Mouse (Mus musculus): ENCODE measurements at regions not wholly inside any gene's neighbourhood (a gene's known extent, or its start where the extent isn't known, plus 50 kb on each side); places are given as distances from the start of the nearest gene placed in this dataset.
"Not testable (repeated sequence)": the region's sequence is repeated elsewhere in the genome, so short reads cannot be mapped to it uniquely, and the experiment has no call there.

DNA sequence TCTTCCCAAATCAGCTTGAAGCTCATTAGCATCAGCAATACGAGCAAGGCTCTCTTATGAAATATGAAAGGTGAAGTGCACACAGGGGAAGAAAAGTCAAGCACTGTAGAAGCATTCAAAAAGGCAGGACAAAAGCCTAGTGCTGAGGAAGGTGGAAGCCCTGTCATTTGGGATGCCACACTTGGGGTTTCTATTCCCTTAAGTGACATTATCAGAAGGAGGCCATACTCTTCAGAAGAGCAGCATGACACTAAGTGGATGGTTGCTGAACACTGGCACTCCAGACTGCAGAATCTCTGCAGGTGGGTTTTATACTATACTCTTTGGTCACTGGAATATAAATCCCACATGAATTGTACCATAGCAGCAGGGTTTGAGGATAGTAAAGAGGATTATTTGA is 120.4 kb upstream of the Pcsk1 start:
- no peak for ATAC-seq
- Histone ChIP-seq H3K36me3 (ENCODE audit: control insufficient read depth, insufficient read depth) (no peaks in the 10 kb centered on the region), H3K4me3 (ENCODE audit: low read depth, low read length) (no peak overlapping the region), H3K27ac (ENCODE audit: low read depth, low read length) (no peak overlapping the region), H3K9me3 (ENCODE audit: control insufficient read depth) (no peaks in the 10 kb centered on the region), H3K4me2 (replicated peaks; ENCODE audit: low read depth) (no peak overlapping the region), H3K9ac (ENCODE audit: low read depth, low read length) (no peak overlapping the region), H3K27me3 (replicated peaks; ENCODE audit: control insufficient read depth, insufficient read depth, low read length) (no peaks in the 10 kb centered on the region), H3K4me1 (replicated peaks; ENCODE audit: control insufficient read depth, insufficient read depth, low read length) (no peaks in the 10 kb centered on the region)
- 86% methylated on average over 1 of the region's 1 CpGs for WGBS
- TF ChIP-seq CTCF (IDR thresholded peaks at IDR 0.05; ENCODE audit: low read depth) = no peak

DNA sequence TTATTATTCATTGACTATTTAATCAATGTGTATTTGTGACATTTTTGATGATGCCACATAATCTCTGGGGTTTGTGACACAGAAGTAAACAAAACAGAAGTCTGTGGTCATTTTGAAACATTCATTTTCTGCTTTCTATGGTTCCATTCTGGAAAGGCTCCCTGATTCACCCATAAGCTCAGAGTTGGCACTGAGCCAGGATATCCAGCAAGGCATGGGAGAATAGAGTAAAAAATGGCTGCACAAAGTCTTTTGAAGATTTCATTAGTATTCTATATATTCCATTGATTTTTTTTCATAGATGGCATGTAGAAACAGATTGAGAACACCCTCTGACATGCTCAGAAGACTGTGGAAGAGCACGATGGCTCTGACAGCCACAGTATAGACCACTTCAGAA is 133.8 kb upstream of the Pcsk1 start:
- H3K4me2 ChIP-seq (replicated peaks; ENCODE audit: low read depth) = no peak overlapping the region
- H3K9me3 ChIP-seq (ENCODE audit: control insufficient read depth) = no peaks in the 10 kb centered on the region
- H3K4me1 ChIP-seq (replicated peaks; ENCODE audit: control insufficient read depth, insufficient read depth, low read length) = no peaks in the 10 kb centered on the region
- H3K27me3 ChIP-seq (replicated peaks; ENCODE audit: control insufficient read depth, insufficient read depth, low read length) = no peaks in the 10 kb centered on the region
- H3K9ac ChIP-seq (ENCODE audit: low read depth, low read length) = no peak overlapping the region
- H3K36me3 ChIP-seq (ENCODE audit: control insufficient read depth, insufficient read depth) = no peaks in the 10 kb centered on the region
- no peak for TF ChIP-seq CTCF (IDR thresholded peaks at IDR 0.05; ENCODE audit: low read depth)
- no peak for ATAC-seq
- no peak overlapping the region for H3K27ac ChIP-seq (ENCODE audit: low read depth, low read length)
- WGBS = 91% methylated on average over 1 of the region's 1 CpGs
- H3K4me3 ChIP-seq (ENCODE audit: low read depth, low read length) = no peak overlapping the region

DNA sequence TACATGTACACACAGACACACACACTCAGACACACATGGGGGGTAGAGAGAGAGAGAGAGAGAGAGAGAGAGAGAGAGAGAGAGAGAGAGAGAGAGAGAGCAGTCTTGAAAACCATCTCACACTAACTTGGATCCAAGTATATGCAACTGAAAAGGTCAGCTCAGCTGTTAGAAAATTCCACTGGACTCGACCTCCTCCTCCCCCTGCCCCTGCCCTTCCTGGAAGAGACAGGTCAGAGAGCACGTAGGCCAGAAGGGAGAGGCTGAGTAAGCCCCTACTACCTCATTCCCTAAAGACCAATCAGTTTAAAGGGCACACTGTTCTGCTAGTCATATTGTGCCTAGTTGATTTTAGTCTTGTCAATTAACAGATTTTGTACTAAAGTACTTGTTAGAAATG is 105.0 kb upstream of the Cast start:
- H3K4me3 ChIP-seq (ENCODE audit: low read depth, low read length); H3K4me2 ChIP-seq (replicated peaks; ENCODE audit: low read depth); H3K36me3 ChIP-seq (ENCODE audit: control insufficient read depth, insufficient read depth); H3K9me3 ChIP-seq (ENCODE audit: control insufficient read depth); H3K27me3 ChIP-seq (replicated peaks; ENCODE audit: control insufficient read depth, insufficient read depth, low read length); ATAC-seq; H3K4me1 ChIP-seq (replicated peaks; ENCODE audit: control insufficient read depth, insufficient read depth, low read length); H3K27ac ChIP-seq (ENCODE audit: low read depth, low read length); H3K9ac ChIP-seq (ENCODE audit: low read depth, low read length): not testable (repeated sequence)
- 17% methylated on average over 2 of the region's 2 CpGs for WGBS

DNA sequence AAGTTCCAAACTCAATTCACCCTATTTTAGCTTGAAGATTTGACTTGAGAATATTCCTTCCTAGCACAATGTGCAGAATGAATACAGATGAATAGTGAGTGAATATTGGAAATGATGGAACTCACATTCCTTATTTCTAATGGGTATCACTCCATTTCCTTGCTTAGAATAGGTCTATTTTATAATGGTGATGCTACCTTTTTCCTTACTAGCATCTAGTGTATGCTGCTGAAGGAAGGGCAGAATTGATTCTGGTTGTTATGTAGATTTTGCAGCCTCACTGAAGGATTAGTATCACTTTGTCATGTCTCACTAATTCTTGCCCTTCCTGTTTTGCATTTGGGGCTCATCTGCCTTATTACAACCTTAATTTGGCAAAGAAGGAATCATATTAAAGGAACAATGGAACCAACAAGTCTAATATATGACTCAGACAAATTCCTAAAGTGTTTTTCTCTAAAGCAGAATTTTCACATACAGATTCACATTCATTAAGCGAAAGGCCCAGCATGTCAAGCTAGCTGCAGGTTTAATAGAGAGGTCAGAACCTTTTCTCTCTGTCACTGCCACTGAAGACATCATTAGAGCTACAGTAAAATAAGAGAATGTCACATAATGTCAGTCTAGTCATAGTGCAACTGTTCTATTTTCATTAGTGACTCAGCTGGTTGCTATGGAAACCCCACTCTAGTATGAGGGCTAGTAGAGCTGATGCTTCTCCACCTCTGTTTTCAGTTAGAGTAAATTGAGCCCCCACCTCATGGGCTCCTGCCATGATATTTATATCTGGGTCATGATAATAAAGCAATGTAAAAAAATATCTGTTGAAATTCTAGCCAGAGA is 94.8 kb upstream of the Cast start:
- H3K36me3 ChIP-seq (ENCODE audit: control insufficient read depth, insufficient read depth) = no peaks in the 10 kb centered on the region
- H3K9me3 ChIP-seq (ENCODE audit: control insufficient read depth) = no peaks in the 10 kb centered on the region
- no peak overlapping the region for H3K4me3 ChIP-seq (ENCODE audit: low read depth, low read length)
- no peak overlapping the region for H3K27ac ChIP-seq (ENCODE audit: low read depth, low read length)
- no peak overlapping the region for H3K9ac ChIP-seq (ENCODE audit: low read depth, low read length)
- ATAC-seq = no peak
- H3K4me1 ChIP-seq (replicated peaks; ENCODE audit: control insufficient read depth, insufficient read depth, low read length) = no peaks in the 10 kb centered on the region
- TF ChIP-seq CTCF (IDR thresholded peaks at IDR 0.05; ENCODE audit: low read depth) = no peak
- no peak overlapping the region for H3K4me2 ChIP-seq (replicated peaks; ENCODE audit: low read depth)
- 81% methylated on average over 1 of the region's 1 CpGs for WGBS
- no peaks in the 10 kb centered on the region for H3K27me3 ChIP-seq (replicated peaks; ENCODE audit: control insufficient read depth, insufficient read depth, low read length)

DNA sequence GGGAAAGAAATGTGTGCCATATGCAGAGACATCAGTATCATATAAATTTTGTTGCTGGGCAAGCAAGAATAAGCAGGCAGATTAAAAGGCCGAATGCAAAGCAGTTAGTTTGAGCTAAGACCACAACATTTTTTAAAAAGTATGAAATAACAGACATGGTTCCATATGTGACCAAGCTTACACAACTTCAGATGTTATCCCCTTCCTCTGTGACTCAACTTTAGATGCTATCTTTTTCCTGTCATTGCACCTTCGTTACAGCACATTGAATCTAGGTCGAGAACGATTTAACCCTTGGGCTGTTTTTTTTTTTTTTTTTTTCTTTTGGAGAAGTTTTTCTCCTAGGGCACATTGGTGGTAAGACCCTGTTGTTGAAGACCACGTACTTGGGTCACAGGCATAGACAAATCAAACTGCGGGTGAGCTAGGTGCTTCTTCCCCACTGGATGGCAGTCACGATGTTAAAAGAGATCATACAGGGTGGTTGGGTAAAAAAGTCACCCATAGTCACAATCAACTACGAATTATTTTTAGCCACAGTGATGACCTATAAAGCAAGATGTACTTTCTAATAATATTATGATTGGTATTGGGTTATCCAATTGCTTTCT is 81.4 kb upstream of the Cast start:
- ATAC-seq = no peak
- WGBS = 85% methylated on average over 8 of the region's 8 CpGs
- H3K4me2 ChIP-seq (replicated peaks; ENCODE audit: low read depth) = no peak overlapping the region
- no peaks in the 10 kb centered on the region for H3K27me3 ChIP-seq (replicated peaks; ENCODE audit: control insufficient read depth, insufficient read depth, low read length)
- no peaks in the 10 kb centered on the region for H3K36me3 ChIP-seq (ENCODE audit: control insufficient read depth, insufficient read depth)
- no peaks in the 10 kb centered on the region for H3K4me1 ChIP-seq (replicated peaks; ENCODE audit: control insufficient read depth, insufficient read depth, low read length)
- H3K27ac ChIP-seq (ENCODE audit: low read depth, low read length) = no peak overlapping the region
- TF ChIP-seq CTCF (IDR thresholded peaks at IDR 0.05; ENCODE audit: low read depth) = no peak
- H3K9me3 ChIP-seq (ENCODE audit: control insufficient read depth) = no peaks in the 10 kb centered on the region
- no peak overlapping the region for H3K9ac ChIP-seq (ENCODE audit: low read depth, low read length)
- no peak overlapping the region for H3K4me3 ChIP-seq (ENCODE audit: low read depth, low read length)

DNA sequence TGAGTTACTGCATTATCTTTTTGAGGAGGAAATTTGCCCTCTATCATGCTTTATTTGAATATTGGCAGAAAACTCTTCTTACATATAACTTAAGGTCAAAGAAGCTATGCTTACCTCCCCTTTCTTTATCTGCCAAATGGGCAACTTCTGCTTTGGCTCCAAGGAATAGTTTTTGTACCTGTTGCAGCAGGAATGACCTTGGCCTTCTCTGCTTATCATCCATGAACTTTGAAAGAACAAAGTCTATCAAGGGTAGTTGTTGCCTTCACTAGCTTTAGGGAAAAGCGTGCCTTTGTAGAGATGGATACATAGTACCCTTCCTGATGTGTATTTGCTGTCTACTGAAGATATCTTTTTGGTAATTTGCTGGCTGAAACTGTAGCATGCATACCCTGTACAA is 59.1 kb upstream of the Cast start:
- no peak for TF ChIP-seq CTCF (IDR thresholded peaks at IDR 0.05; ENCODE audit: low read depth)
- Histone ChIP-seq H3K27me3 (replicated peaks; ENCODE audit: control insufficient read depth, insufficient read depth, low read length) (no peaks in the 10 kb centered on the region), H3K27ac (ENCODE audit: low read depth, low read length) (no peak overlapping the region), H3K9me3 (ENCODE audit: control insufficient read depth) (no peaks in the 10 kb centered on the region), H3K9ac (ENCODE audit: low read depth, low read length) (no peak overlapping the region), H3K4me1 (replicated peaks; ENCODE audit: control insufficient read depth, insufficient read depth, low read length) (no peaks in the 10 kb centered on the region), H3K4me2 (replicated peaks; ENCODE audit: low read depth) (no peak overlapping the region), H3K36me3 (ENCODE audit: control insufficient read depth, insufficient read depth) (no peaks in the 10 kb centered on the region), H3K4me3 (ENCODE audit: low read depth, low read length) (no peak overlapping the region)
- 73% methylated on average over 1 of the region's 1 CpGs for WGBS
- no peak for ATAC-seq
